Mouse (Mus musculus): Measurements from ENCODE around the gene Ick. TPM values are rescaled to one million over a fixed set of nuclear protein-coding genes. Genes with fewer than 3 reads are reported as not detected.
"Not testable (repeated sequence)": the region's sequence is repeated elsewhere in the genome, so short reads cannot be mapped to it uniquely, and the experiment has no call there.

The Ick gene
- polyA plus RNA-seq, 1 experiment from 2014 or later: 30.6 TPM

DNA sequence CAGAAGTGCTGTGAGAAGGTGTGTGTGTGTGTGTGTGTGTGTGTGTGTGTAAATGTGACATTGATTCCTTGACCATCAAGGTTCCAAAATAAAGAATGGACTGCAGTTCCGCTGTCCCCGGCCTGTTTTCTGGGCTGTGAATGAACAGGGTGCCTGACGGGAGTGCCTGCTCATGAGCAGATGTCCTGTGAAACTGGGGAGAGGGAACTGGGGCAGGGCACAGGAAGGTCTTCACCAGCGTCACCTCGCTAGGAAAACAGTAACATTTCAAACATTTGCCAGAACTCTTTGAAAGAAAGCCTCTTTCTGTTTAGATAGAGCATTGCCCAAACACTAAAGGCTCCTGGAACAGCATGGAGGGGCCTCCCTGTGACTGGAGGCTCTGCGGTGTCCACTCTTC is 13.0 kb downstream of the Ick start:
- ATAC-seq (ENCODE audit: low FRiP score): no peak
- Histone ChIP-seq H3K9ac (replicated peaks) (no peak overlapping the region), H3K4me3 (replicated peaks) (no peak overlapping the region), H3K4me1 (peaks cover 15% of the 10 kb centered on the region), H3K27me3 (replicated peaks) (no peaks in the 10 kb centered on the region), H3K27ac (replicated peaks) (no peak overlapping the region), H3K36me3 (0 out of 2 replicates have a peak, but pooled peaks cover 4% of the 10 kb centered on the region), H3K9me3 (replicated peaks) (no peaks in the 10 kb centered on the region), H3K4me2 (no peak overlapping the region)
- 89% methylated on average over 6 of the region's 6 CpGs for WGBS

DNA sequence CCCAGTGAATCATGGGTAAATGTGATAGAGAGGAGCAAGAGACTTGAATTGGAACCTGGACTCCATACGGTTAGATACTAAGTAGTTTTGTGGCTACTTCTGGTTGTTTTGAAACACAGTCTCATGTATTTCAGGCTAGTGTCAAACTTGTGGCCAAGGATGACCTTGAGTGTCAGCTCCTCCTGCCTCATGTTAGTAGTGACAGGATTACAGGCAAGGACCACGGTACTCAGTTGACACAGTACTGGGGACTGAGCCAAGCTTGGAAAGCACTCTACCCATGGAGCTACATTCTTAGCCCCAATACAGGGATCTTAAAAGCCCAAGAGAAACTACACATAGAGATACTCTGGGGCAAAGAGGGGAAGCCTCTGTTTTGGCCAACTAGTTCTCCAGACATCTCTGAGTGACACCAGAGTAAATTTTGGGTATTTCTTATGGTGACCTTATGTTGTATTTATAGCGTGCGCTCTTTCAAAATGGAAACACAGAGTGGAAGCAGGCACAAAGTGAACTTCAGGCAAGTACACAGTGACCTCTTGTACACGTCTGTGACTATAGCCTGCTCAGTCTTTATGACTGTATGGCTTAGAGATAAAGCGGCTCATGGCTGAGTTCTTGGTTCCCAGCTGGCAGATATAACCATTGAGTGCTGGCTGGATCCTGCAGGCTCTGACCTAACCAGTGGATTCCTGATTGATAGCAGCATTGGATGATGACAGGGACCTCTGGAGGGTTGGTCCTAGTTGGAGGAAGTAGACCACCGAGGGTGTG is 14.1 kb downstream of the Ick start:
- Histone ChIP-seq H3K4me3 (replicated peaks) (no peak overlapping the region), H3K4me1 (peaks cover 15% of the 10 kb centered on the region), H3K27ac (replicated peaks) (no peak overlapping the region), H3K27me3 (replicated peaks) (no peaks in the 10 kb centered on the region), H3K9ac (replicated peaks) (no peak overlapping the region), H3K36me3 (0 out of 2 replicates have a peak, but pooled peaks cover 4% of the 10 kb centered on the region), H3K9me3 (replicated peaks) (no peaks in the 10 kb centered on the region), H3K4me2 (no peak overlapping the region)
- no peak for ATAC-seq (ENCODE audit: low FRiP score)
- WGBS: 96% methylated on average over 7 of the region's 7 CpGs

DNA sequence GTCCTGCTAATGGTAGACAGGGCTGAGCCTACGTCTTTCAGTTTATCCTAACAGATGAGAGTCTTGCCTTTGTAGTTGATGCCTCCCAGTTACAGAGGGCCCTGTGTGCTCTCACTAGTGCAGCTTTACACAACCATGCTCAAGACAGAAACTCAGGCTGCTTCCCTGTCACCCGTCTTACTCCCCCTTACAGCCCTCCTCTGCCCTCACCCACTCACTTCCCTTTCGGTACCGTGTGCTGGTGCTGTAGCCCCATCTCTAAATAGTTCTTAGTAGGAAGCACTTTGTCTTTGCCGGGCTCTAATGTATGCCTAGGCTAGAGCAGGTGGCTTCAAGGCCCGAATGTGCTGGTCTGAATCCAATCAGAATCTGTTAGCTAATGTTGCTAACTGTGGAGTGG is 15.3 kb downstream of the Ick start:
- no peak overlapping the region for H3K9ac ChIP-seq (replicated peaks)
- WGBS: 85% methylated on average over 6 of the region's 6 CpGs
- no peaks in the 10 kb centered on the region for H3K27me3 ChIP-seq (replicated peaks)
- no peaks in the 10 kb centered on the region for H3K9me3 ChIP-seq (replicated peaks)
- H3K36me3 ChIP-seq: 0 out of 2 replicates have a peak, but pooled peaks cover 4% of the 10 kb centered on the region
- H3K4me2 ChIP-seq: no peak overlapping the region
- no peak overlapping the region for H3K4me3 ChIP-seq (replicated peaks)
- ATAC-seq (ENCODE audit: low FRiP score): no peak
- peaks cover 19% of the 10 kb centered on the region for H3K4me1 ChIP-seq
- no peak overlapping the region for H3K27ac ChIP-seq (replicated peaks)

DNA sequence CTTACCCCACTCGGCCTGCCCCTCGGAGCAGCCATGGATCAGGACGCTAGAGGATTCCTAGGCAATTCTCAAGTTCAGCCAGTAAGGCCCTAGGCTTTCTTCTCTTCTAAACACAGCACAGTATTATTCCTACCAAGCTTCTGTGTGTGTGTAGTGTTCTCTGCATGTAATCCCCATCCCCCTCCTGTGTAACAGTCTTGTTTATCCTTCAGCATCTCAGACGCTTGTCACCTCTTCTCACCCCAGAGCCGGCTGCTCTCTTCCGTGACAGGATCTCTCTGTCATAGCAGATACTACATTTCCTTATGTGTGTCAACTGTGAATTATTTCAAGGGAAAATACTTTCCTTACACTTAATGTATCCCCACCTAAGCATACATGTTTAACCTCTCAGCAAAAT is 17.0 kb downstream of the Ick start:
- Histone ChIP-seq H3K27ac (replicated peaks) (peak overlapping the region; percentile 48), H3K9me3 (replicated peaks) (no peaks in the 10 kb centered on the region), H3K9ac (replicated peaks) (0 out of 2 replicates have a peak overlapping the region, but pooled peaks have one; percentile 14), H3K27me3 (replicated peaks) (no peaks in the 10 kb centered on the region), H3K4me3 (replicated peaks) (no peak overlapping the region), H3K4me2 (no peak overlapping the region), H3K4me1 (peaks cover 19% of the 10 kb centered on the region), H3K36me3 (peaks cover 7% of the 10 kb centered on the region; the same call in 1 of the 2 replicates)
- 59% methylated on average over 6 of the region's 6 CpGs for WGBS
- 0 out of 2 replicates have a peak, but pooled peaks have one; percentile 22 for ATAC-seq (ENCODE audit: low FRiP score)

DNA sequence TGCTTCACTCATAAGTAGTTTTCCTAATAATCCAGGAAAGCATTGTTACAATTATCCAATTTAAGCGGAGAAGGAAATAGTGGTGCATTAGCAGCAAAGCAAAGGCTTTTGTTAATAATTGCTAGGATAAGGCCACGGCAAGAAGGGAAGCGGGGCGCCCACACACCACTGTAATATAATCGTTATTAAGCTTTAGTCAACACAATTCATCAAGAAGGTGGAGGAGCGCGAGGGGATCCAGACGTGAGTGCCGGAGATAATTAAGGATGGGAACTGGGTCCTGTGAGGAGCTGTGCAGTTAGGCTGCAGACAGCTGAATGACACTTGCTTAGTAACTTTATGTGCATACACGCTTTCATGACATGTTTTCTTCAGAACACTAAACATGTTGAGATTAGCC is 17.7 kb downstream of the Ick start:
- Histone ChIP-seq H3K4me1 (peaks cover 19% of the 10 kb centered on the region), H3K36me3 (peaks cover 10% of the 10 kb centered on the region; the same call in 1 of the 2 replicates), H3K27ac (replicated peaks) (no peak overlapping the region), H3K9me3 (replicated peaks) (no peaks in the 10 kb centered on the region), H3K9ac (replicated peaks) (no peak overlapping the region), H3K4me2 (no peak overlapping the region), H3K4me3 (replicated peaks) (no peak overlapping the region), H3K27me3 (replicated peaks) (no peaks in the 10 kb centered on the region)
- ATAC-seq (ENCODE audit: low FRiP score): no peak
- WGBS: 57% methylated on average over 10 of the region's 10 CpGs

DNA sequence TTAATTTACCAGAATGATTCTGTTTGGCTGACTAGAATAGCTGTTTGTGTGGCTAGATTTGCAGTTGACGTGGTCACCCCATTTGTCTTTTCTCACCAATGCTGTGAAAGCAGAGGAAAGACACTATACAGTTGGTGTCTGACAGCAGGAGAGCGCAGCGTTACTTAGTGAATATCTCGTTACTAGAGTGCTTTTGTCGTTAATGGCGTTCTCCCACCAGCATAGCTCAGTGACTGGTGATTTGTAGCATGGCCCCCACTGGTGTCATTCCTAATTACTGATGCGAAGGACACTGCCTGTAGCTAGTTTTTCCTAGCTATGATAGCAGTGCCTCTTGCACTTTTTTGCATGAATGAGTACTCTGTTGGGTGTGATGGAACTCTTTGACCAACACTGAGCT is 26.7 kb downstream of the Ick start:
- Histone ChIP-seq H3K36me3 (peaks cover 45% of the 10 kb centered on the region), H3K27me3 (replicated peaks) (no peaks in the 10 kb centered on the region), H3K27ac (replicated peaks) (no peak overlapping the region; the same call in 1 of the 2 replicates), H3K4me1 (peaks cover 12% of the 10 kb centered on the region; the same call in 1 of the 2 replicates), H3K9ac (replicated peaks) (no peak overlapping the region), H3K4me3 (replicated peaks) (no peak overlapping the region), H3K4me2 (no peak overlapping the region), H3K9me3 (replicated peaks) (no peaks in the 10 kb centered on the region)
- ATAC-seq (ENCODE audit: low FRiP score): no peak; the same call in 1 of the 2 replicates
- WGBS: 27% methylated on average over 7 of the region's 7 CpGs

DNA sequence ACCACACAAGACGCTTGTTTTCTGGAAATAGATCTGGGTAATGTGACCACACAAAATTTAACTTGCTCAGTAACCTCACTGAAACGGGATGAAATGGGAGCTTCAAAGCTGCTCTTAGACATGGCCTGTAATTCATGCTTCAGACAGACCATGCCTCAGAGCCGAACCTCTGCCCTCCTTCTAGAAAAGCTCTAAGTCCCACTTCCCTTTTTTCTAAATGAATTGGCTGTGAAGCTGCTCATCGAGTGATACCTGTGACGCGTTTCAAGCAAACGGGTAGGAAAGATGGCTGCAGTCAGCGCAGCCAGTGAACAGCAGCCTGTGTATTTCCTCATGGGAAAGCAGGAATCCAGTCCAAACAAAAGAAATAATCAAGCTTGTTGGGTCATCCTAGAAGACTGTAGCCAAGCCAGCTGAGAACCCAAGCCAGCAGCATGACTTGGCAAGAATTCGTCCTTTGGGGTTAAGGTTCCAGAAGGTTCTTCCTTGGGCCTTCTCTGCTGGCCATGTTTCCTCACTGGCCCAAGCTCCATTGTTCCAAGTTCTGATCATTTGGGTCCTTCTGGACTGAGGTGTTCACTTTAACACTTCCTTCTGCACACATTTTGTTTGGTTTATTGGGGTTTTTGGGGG is 29.2 kb downstream of the Ick start:
- no peaks in the 10 kb centered on the region for H3K27me3 ChIP-seq (replicated peaks)
- no peak overlapping the region for H3K4me2 ChIP-seq
- no peak for ATAC-seq (ENCODE audit: low FRiP score)
- peaks cover 42% of the 10 kb centered on the region for H3K36me3 ChIP-seq
- no peaks in the 10 kb centered on the region for H3K9me3 ChIP-seq (replicated peaks)
- H3K4me1 ChIP-seq: peaks cover 12% of the 10 kb centered on the region; the same call in 1 of the 2 replicates
- H3K27ac ChIP-seq (replicated peaks): no peak overlapping the region
- H3K9ac ChIP-seq (replicated peaks): no peak overlapping the region
- H3K4me3 ChIP-seq (replicated peaks): no peak overlapping the region
- WGBS: 87% methylated on average over 9 of the region's 9 CpGs

DNA sequence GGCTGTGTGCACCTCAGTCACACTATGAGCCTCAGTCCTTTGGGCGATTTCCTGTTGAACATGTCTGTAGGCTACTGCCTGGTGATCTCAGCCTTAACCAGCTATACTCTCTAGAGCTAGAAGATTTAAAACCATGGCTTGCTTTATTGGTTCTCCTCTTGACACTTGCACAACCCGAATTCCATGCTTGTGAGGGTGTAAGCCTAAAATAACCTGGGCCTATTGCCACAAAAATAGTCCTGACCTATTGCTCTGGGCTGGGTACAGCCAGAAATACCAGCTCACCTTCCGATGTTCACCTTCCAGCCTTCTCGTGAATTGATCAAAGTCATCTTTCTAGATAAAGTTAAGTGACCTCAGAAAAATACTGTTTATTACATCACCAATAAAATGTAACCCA is 30.5 kb downstream of the Ick start:
- H3K9me3 ChIP-seq (replicated peaks): no peaks in the 10 kb centered on the region
- H3K4me3 ChIP-seq (replicated peaks): no peak overlapping the region
- H3K27ac ChIP-seq (replicated peaks): no peak overlapping the region
- H3K27me3 ChIP-seq (replicated peaks): no peaks in the 10 kb centered on the region
- WGBS: 93% methylated on average over 4 of the region's 4 CpGs
- ATAC-seq (ENCODE audit: low FRiP score): no peak
- no peak overlapping the region for H3K9ac ChIP-seq (replicated peaks)
- H3K4me1 ChIP-seq: peaks cover 12% of the 10 kb centered on the region; the same call in 1 of the 2 replicates
- no peak overlapping the region for H3K4me2 ChIP-seq
- peaks cover 45% of the 10 kb centered on the region for H3K36me3 ChIP-seq

DNA sequence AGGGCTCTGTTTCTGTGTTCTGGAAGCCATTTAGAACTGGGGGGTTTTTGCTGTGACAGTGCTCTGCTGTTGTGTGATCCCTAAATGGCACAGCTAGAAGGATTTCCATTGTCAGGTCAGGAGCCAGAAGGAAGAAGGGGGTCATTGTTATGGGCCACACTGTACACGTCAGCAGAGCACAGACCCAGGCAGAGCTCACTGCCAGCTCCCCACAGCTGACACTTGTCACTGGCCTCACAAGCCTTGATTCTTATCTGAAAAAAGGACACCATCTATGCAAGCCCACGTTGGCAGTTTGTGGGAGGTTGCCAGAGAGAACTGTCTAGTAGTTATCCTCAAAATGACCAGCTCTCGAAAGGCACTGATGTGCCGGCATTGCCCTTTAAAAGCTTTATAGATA is 37.1 kb downstream of the Ick start:
- WGBS: 69% methylated on average over 4 of the region's 4 CpGs
- ATAC-seq (ENCODE audit: low FRiP score): 0 out of 2 replicates have a peak, but pooled peaks have one; percentile 32
- H3K4me2 ChIP-seq: no peak overlapping the region
- H3K4me3 ChIP-seq (replicated peaks): no peak overlapping the region
- H3K27me3 ChIP-seq (replicated peaks): no peaks in the 10 kb centered on the region
- H3K9ac ChIP-seq (replicated peaks): no peak overlapping the region
- H3K27ac ChIP-seq (replicated peaks): no peak overlapping the region
- peaks cover 45% of the 10 kb centered on the region for H3K36me3 ChIP-seq
- H3K4me1 ChIP-seq: no peaks in the 10 kb centered on the region; the same call in 1 of the 2 replicates
- no peaks in the 10 kb centered on the region for H3K9me3 ChIP-seq (replicated peaks)

DNA sequence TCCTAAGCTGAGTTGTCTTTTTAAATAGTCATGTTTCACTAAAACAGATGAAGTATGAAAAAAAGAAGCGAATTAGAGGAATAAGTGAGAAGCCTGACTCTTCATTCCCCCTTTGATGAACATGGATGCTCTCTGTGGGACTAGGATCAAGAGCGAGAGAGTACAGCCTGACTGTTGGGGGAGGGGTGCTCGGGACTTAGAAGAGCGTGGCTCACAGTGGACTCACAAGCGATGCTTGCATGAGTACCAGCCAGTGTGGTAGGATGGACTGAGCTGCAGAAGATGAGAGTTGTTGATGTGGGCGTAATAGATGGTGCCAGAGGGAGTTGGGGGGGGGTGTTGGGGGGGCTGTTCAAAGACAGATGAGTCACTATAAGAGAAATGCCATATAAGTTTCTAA is 37.6 kb downstream of the Ick start:
- no peak overlapping the region for H3K4me3 ChIP-seq (replicated peaks)
- H3K36me3 ChIP-seq: peaks cover 44% of the 10 kb centered on the region
- H3K4me2 ChIP-seq: no peak overlapping the region
- no peak overlapping the region for H3K9ac ChIP-seq (replicated peaks)
- ATAC-seq (ENCODE audit: low FRiP score): no peak; the same call in 1 of the 2 replicates
- no peaks in the 10 kb centered on the region for H3K27me3 ChIP-seq (replicated peaks)
- no peaks in the 10 kb centered on the region for H3K9me3 ChIP-seq (replicated peaks)
- WGBS: 79% methylated on average over 6 of the region's 6 CpGs
- H3K27ac ChIP-seq (replicated peaks): no peak overlapping the region
- no peaks in the 10 kb centered on the region; the same call in 1 of the 2 replicates for H3K4me1 ChIP-seq

DNA sequence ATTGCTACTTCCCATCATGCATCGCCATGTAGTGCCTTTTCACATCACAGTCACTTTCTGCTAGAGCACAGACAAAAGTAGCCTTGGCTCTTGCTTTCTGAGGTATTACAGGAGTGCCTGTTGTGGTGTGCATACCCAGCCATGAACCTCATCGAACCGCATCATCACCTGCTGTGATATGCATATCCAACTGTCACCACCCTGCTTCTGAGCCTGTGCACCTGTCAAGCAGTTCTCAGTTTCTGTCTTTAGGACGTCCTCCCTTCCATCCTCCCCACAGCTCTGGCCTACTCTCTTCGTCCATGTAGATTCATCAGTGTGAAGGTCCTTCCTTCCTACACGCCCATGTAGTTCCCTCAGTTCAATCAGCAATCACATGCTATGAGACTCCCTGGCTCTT is 39.2 kb downstream of the Ick start:
- Histone ChIP-seq H3K27ac (replicated peaks) (no peak overlapping the region), H3K36me3 (peaks cover 38% of the 10 kb centered on the region), H3K9me3 (replicated peaks) (no peaks in the 10 kb centered on the region), H3K4me1 (no peaks in the 10 kb centered on the region; the same call in 1 of the 2 replicates), H3K9ac (replicated peaks) (no peak overlapping the region), H3K4me3 (replicated peaks) (no peak overlapping the region), H3K4me2 (no peak overlapping the region), H3K27me3 (replicated peaks) (no peaks in the 10 kb centered on the region)
- no peak for ATAC-seq (ENCODE audit: low FRiP score)
- WGBS: 95% methylated on average over 6 of the region's 6 CpGs

DNA sequence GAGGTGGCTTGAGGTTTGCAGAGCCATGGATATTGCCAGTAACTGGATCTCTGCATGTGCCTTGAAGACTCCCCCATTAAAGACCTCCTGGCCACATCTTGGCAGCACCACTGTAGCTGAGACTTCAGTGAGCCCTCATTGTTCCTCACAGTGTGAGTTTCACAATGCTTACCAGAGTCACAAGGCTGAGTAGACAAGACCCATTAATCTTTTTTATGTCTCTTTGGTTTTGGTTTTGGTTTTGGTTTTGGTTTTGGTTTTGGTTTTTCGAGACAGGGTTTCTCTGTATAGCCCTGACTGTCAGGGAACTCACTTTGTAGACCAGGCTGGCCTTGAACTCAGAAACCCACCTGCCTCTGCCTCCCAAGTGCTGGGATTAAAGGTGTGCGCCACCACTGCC is 40.8 kb downstream of the Ick start:
- H3K4me1 ChIP-seq; H3K27ac ChIP-seq (replicated peaks); H3K4me2 ChIP-seq; ATAC-seq (ENCODE audit: low FRiP score); H3K27me3 ChIP-seq (replicated peaks); H3K9me3 ChIP-seq (replicated peaks); H3K9ac ChIP-seq (replicated peaks); H3K4me3 ChIP-seq (replicated peaks): not testable (repeated sequence)
- WGBS: 75% methylated on average over 2 of the region's 2 CpGs
- H3K36me3 ChIP-seq: peaks cover 34% of the 10 kb centered on the region

All from neural tube, embryonic 15.5 days (tissue).